In genomic region chr13:51716350-51717263, GRCm38 (mm10) we compare ENCODE assay signal across 10 mouse cellular contexts.
DNase-seq lines count a peak whose midpoint lies in the region; ATAC-seq and TF ChIP-seq lines count a peak whose summit lies in the region.
"Had no signal": no experiment of that assay in that cellular context is flagged by ENCODE, and none has a peak within 500 bp of the region (broad histone marks: within the 10 kb centered on the region; RNA-seq: fewer than 3 reads in every experiment).

No protein-coding gene starts in this region.

- TF ChIP-seq CTCF in CH12.LX (conservative IDR thresholded peaks at IDR 0.05 in 1 of 2, IDR thresholded peaks at IDR 0.05 in 1 of 2; ENCODE audit: low read depth in 2 of 2, low read length in 2 of 2): no peak

- no peak for TF ChIP-seq EP300 in CH12.LX (IDR thresholded peaks at IDR 0.05; ENCODE audit: low read length)

- H3K79me2 ChIP-seq in CH12.LX (replicated peaks; ENCODE audit: control insufficient read depth, extremely low read depth, insufficient read depth, poor library complexity, severe bottlenecking): no peaks in the 10 kb centered on the region

- ATAC-seq in hindbrain, embryonic 15.5 days (ENCODE audit: low FRiP score, low read depth): peak; percentile 38; the same call in 1 of the 2 replicates
- ATAC-seq in hindbrain, embryonic 11.5 days (ENCODE audit: low FRiP score): no peak

- H3K36me3 ChIP-seq in hindbrain, embryonic 15.5 days: peaks cover 22% of the 10 kb centered on the region; the same call in 1 of the 2 replicates
- H3K36me3 ChIP-seq in hindbrain, embryonic 11.5 days (ENCODE audit: control insufficient read depth, insufficient read depth, low read length): no peaks in the 10 kb centered on the region
- peaks cover 63 to 90% of the 10 kb centered on the region in 2 experiments for H3K36me3 ChIP-seq in CH12.LX (replicated peaks in 1 of 2; ENCODE audit: control insufficient read depth in 1 of 2, insufficient read depth in 1 of 2, low read length in 1 of 2)
- H3K36me3 ChIP-seq in hindbrain, embryonic 10.5 days: peaks cover 14% of the 10 kb centered on the region

- DNase-seq in hindbrain, embryonic 11.5 days (ENCODE audit: low spot score): no peak
- DNase-seq in CH12.LX (ENCODE audit: extremely low read depth): no peak
- DNase-seq in cerebellum, adult 9-11 months: peak; percentile 79
- peak; percentile 13 for DNase-seq in heart, postnatal 25 days (ENCODE audit: low spot score)
- DNase-seq in left cerebral cortex, postnatal 10 days (ENCODE audit: extremely low spot score in 1 of 2, low spot score in 2 of 2): no peak
- no peak for DNase-seq in hindbrain, embryonic 10.5 days (ENCODE audit: low spot score)
- no peak for DNase-seq in layer of hippocampus, adult 9-11 months

- no peak overlapping the region for H3K4me3 ChIP-seq in hindbrain, embryonic 15.5 days
- no peak overlapping the region for H3K4me3 ChIP-seq in hindbrain, embryonic 11.5 days (ENCODE audit: low read depth, low read length)
- no peak overlapping the region for H3K4me3 ChIP-seq in CH12.LX (replicated peaks in 1 of 3; ENCODE audit: low read depth in 2 of 3, low read length in 2 of 3, poor library complexity in 1 of 3)
- H3K4me3 ChIP-seq in hindbrain, embryonic 10.5 days: no peak overlapping the region
- H3K4me3 ChIP-seq: limb, embryonic 12.5 days; neural tube, embryonic 13.5 days had no signal

- dilution Hi-C loops in CH12.LX (cut with MboI; ENCODE audit: extremely low pct_ligation_motif_present, extremely low pct_unique_long_range_greater_than_20kb, low sequenced_read_pairs): no loop called here

- intact Hi-C loops in heart, postnatal 25 days (cut with DNase I): no loop called here
- intact Hi-C loops in left cerebral cortex, postnatal 10 days (cut with DNase I): no loop called here

- WGBS in hindbrain, embryonic 15.5 days: 87% methylated on average over 8 of the region's 8 CpGs
- 83% methylated on average over 8 of the region's 8 CpGs for WGBS in hindbrain, embryonic 11.5 days
- 79% methylated on average over 8 of the region's 8 CpGs for WGBS in hindbrain, embryonic 10.5 days

- no peak overlapping the region for H3K4me2 ChIP-seq in hindbrain, embryonic 15.5 days
- H3K4me2 ChIP-seq in hindbrain, embryonic 11.5 days (replicated peaks; ENCODE audit: low read depth, low read length): no peak overlapping the region
- no peak overlapping the region for H3K4me2 ChIP-seq in CH12.LX (ENCODE audit: insufficient read depth, low read depth, poor library complexity, severe bottlenecking)
- H3K4me2 ChIP-seq: limb, embryonic 12.5 days; neural tube, embryonic 13.5 days had no signal

- no peak overlapping the region for H3K27ac ChIP-seq in hindbrain, embryonic 15.5 days (replicated peaks)
- H3K27ac ChIP-seq in hindbrain, embryonic 11.5 days (ENCODE audit: low read depth, low read length): no peak overlapping the region
- peak overlapping the region; percentile 18; the same call in 1 of the 2 replicates for H3K27ac ChIP-seq in CH12.LX (ENCODE audit: insufficient read depth, low read depth)
- H3K27ac ChIP-seq in hindbrain, embryonic 10.5 days: no peak overlapping the region
- H3K27ac ChIP-seq: limb, embryonic 12.5 days; neural tube, embryonic 13.5 days had no signal

- H3K9me3 ChIP-seq in hindbrain, embryonic 15.5 days: no peaks in the 10 kb centered on the region
- no peaks in the 10 kb centered on the region for H3K9me3 ChIP-seq in hindbrain, embryonic 11.5 days (ENCODE audit: control insufficient read depth, low read length)
- H3K9me3 ChIP-seq in CH12.LX (replicated peaks; ENCODE audit: low read length): peaks cover 3% of the 10 kb centered on the region
- no peaks in the 10 kb centered on the region for H3K9me3 ChIP-seq in hindbrain, embryonic 10.5 days
- H3K9me3 ChIP-seq: limb, embryonic 12.5 days; neural tube, embryonic 13.5 days had no signal

- no peak for TF ChIP-seq POLR2A in CH12.LX (IDR thresholded peaks at IDR 0.05; ENCODE audit: low read depth, low read length)

- H3K4me1 ChIP-seq in hindbrain, embryonic 15.5 days (replicated peaks): no peaks in the 10 kb centered on the region
- no peaks in the 10 kb centered on the region for H3K4me1 ChIP-seq in hindbrain, embryonic 11.5 days (replicated peaks; ENCODE audit: control insufficient read depth, insufficient read depth, low read length)
- peaks cover 13 to 26% of the 10 kb centered on the region in 2 experiments for H3K4me1 ChIP-seq in CH12.LX (ENCODE audit: control insufficient read depth in 1 of 2, insufficient read depth in 2 of 2)
- no peaks in the 10 kb centered on the region for H3K4me1 ChIP-seq in hindbrain, embryonic 10.5 days (replicated peaks)
- H3K4me1 ChIP-seq: limb, embryonic 12.5 days; neural tube, embryonic 13.5 days had no signal

- no peak for TF ChIP-seq RAD21 in CH12.LX (IDR thresholded peaks at IDR 0.05; ENCODE audit: low read depth, low read length)

- in situ Hi-C loops in CH12.LX (cut with MboI; ENCODE audit: low pct_ligation_motif_present, low pct_unique_long_range_greater_than_20kb, low sequenced_read_pairs): no loop called here

- H3K27me3 ChIP-seq in hindbrain, embryonic 15.5 days: no peaks in the 10 kb centered on the region
- H3K27me3 ChIP-seq in hindbrain, embryonic 11.5 days (ENCODE audit: control insufficient read depth, insufficient read depth, low read length): no peaks in the 10 kb centered on the region
- H3K27me3 ChIP-seq in CH12.LX (replicated peaks): no peaks in the 10 kb centered on the region
- no peaks in the 10 kb centered on the region for H3K27me3 ChIP-seq in hindbrain, embryonic 10.5 days (ENCODE audit: insufficient read depth, poor library complexity, severe bottlenecking)
- H3K27me3 ChIP-seq: limb, embryonic 12.5 days; neural tube, embryonic 13.5 days had no signal

- H3K9ac ChIP-seq in hindbrain, embryonic 15.5 days: no peak overlapping the region
- H3K9ac ChIP-seq in hindbrain, embryonic 11.5 days (ENCODE audit: low read depth, low read length): no peak overlapping the region
- no peak overlapping the region for H3K9ac ChIP-seq in CH12.LX (ENCODE audit: insufficient read depth, low read depth)
- H3K9ac ChIP-seq: limb, embryonic 12.5 days; neural tube, embryonic 13.5 days had no signal

TF ChIP-seq in CH12.LX, 34 proteins besides CTCF, POLR2A, EP300 and RAD21:
- TF ChIP-seq MAFK (IDR thresholded peaks at IDR 0.05; ENCODE audit: insufficient replicate concordance, low read length) (no peak), ZNF384 (IDR thresholded peaks at IDR 0.05; ENCODE audit: low read depth, low read length) (peak; percentile 64), TBP (conservative IDR thresholded peaks at IDR 0.05; ENCODE audit: low read depth, low read length) (no peak), USF1 (IDR thresholded peaks at IDR 0.05; ENCODE audit: low read depth, low read length) (no peak), CHD1 (IDR thresholded peaks at IDR 0.05; ENCODE audit: low read depth, low read length) (no peak), ZC3H11A (IDR thresholded peaks at IDR 0.05; ENCODE audit: low read depth, low read length) (no peak), MAZ (IDR thresholded peaks at IDR 0.05; ENCODE audit: low read depth, low read length) (no peak), ETS1 (conservative IDR thresholded peaks at IDR 0.05; ENCODE audit: low read depth, low read length) (0 out of 2 replicates have a peak, but pooled peaks have one; percentile 25), USF2 (conservative IDR thresholded peaks at IDR 0.05; ENCODE audit: low read depth, low read length) (no peak)

Comparison
In these comparisons a context has a peak if more than half of its experiments do, and no peak if none do; other contexts are left out.
1. DNase-seq: peak in cerebellum, adult 9-11 months (single experiment) and heart, postnatal 25 days (single experiment); none in hindbrain, embryonic 11.5 days (single experiment), CH12.LX (single experiment), left cerebral cortex, postnatal 10 days (0 of 2), hindbrain, embryonic 10.5 days (single experiment) and layer of hippocampus, adult 9-11 months (single experiment).